Mouse (Mus musculus) erythroblast, embryonic 14.5 days (primary cell): ENCODE results near the gene Sh3gl1. TPM values are rescaled to one million over a fixed set of nuclear protein-coding genes. Genes with fewer than 3 reads are reported as not detected.

Source experiments
- H3K27me3 ChIP-seq: 2 replicates; pipeline ENCODE4 v1.6.1; 2012; ENCODE audit warnings: inconsistent platforms; ENCODE audit not compliant: control insufficient read depth
- H3K36me3 ChIP-seq: 2 replicates; pipeline ENCODE4 v1.6.1; 2012; ENCODE audit warnings: mild to moderate bottlenecking, inconsistent platforms; ENCODE audit not compliant: control insufficient read depth
- H3K4me1 ChIP-seq: 2 replicates; pipeline ENCODE4 v1.6.1; 2012; ENCODE audit warnings: inconsistent platforms; ENCODE audit not compliant: control insufficient read depth
- H3K4me3 ChIP-seq: replicated peaks from 2 replicates; pipeline ENCODE3; 2012; ENCODE audit warnings: moderate library complexity, mild to moderate bottlenecking, inconsistent platforms
- H3K9me3 ChIP-seq: 2 replicates; pipeline ENCODE4 v1.6.1; 2012; ENCODE audit warnings: low read length, inconsistent platforms, mixed read lengths; ENCODE audit not compliant: control insufficient read depth
- GATA1 ChIP-seq: IDR thresholded peaks from 2 replicates; pipeline ENCODE4 v1.6.1; 2012; ENCODE audit warnings: low read length, inconsistent platforms, mixed read lengths
- TAL1 ChIP-seq: IDR thresholded peaks from 3 replicates; pipeline ENCODE4 v1.6.1; 2012; ENCODE audit warnings: low read length, inconsistent platforms, mixed read lengths
- polyA plus RNA-seq: library from polyadenylated mRNA; stranded (reverse); fragments of >175 nt; gene quantifications from 2 replicates; pipeline ENCODE4 v1.2.3, GENCODE M21; 2012

Sh3gl1 gene
- polyA plus RNA-seq, 1 experiment = 5.9 TPM

GRCm38 (mm10) chr17:55977301-55977700 lies 59.1 kb downstream of the Sh3gl1 start:
- H3K36me3 ChIP-seq = no peaks in the 10 kb centered on the region
- no peak for TF ChIP-seq TAL1
- H3K4me1 ChIP-seq = peaks cover 3% of the 10 kb centered on the region; the same call in 1 of the 2 replicates
- no peaks in the 10 kb centered on the region for H3K9me3 ChIP-seq
- peaks cover 10% of the 10 kb centered on the region for H3K27me3 ChIP-seq
- no peak overlapping the region for H3K4me3 ChIP-seq

GRCm38 (mm10) chr17:55976255-55976862 lies 60.1 kb downstream of the Sh3gl1 start:
- H3K36me3 ChIP-seq = no peaks in the 10 kb centered on the region
- H3K4me3 ChIP-seq = no peak overlapping the region
- H3K27me3 ChIP-seq = peaks cover 18% of the 10 kb centered on the region
- peaks cover 3% of the 10 kb centered on the region; the same call in 1 of the 2 replicates for H3K4me1 ChIP-seq
- H3K9me3 ChIP-seq = no peaks in the 10 kb centered on the region
- TF ChIP-seq GATA1 = no peak
- no peak for TF ChIP-seq TAL1

DNA sequence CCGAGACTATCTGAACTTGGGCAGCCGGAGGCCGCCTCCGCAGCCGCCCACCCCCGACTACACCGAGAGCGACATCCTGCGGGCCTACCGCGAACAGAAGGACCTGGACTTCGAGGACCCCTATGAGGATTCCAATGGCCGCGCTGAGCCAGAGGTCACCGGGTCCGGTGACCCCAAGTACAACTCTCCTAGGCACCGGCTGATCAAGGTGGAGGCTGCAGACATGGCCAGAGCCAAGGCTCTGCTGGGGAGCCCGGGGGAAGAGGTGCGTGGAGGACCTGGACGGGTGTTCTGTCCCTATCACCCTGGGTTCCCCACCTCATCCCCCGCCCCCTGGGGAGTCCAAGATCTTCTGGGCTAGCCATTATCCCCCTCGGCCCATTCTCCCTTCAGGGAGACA lies 65.0 kb downstream of the Sh3gl1 start:
- Histone ChIP-seq H3K4me1 (peaks cover 2% of the 10 kb centered on the region; the same call in 1 of the 2 replicates), H3K27me3 (peaks cover 45% of the 10 kb centered on the region), H3K36me3 (peaks cover 20% of the 10 kb centered on the region)

DNA sequence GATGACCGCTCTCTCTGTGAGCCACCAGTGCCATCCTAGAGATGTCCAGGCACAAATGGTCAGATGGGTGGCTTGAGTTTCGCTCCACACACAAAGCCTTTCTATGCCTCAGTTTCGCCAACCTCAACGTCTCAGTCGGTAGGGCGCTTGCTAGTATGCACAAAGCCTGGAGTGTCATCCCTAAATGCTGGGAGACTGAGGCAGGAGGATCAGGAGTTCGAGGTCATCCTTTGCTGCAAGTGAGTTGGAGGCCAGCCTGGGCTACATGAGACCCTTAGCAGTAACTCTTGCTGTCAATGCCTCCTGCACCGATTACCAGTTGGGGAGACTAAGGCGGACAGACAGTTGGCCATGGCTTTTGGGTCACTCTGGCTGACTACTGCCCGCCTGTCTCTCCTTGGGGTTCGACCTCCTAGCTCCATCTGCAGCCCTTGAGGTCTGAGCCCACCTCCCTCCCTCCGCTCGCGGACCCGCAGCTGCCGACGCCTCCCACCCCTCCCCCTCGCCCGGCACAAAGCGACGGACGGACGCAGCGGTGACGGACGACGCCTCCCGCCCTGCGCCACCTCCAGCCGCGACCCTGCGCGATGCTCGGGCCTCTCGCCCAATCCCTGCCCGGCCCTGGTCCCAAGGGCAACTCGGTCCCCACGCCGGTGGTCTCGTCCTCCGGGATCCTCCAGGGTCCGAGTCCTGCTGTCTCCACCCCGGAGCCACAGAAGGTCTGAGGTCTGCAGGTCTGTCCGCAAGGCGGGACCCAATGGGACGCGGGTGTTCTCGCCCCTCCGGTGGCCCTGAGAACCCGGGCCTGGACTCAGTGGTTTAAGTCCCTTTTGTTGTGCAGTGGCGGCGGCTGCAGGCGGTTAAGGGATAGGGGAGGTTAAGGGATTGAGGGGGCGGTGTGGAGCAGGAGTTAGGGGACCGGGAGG lies 66.2 kb downstream of the Sh3gl1 start, which contains the start of gene Shd:
Gene Shd (plus strand): TSS at position 502 of the 926 bp plus-strand sequence.
- Histone ChIP-seq H3K27me3 (peaks cover 45% of the 10 kb centered on the region), H3K4me1 (no peaks in the 10 kb centered on the region), H3K9me3 (no peaks in the 10 kb centered on the region; the same call in 1 of the 2 replicates), H3K36me3 (peaks cover 29% of the 10 kb centered on the region), H3K4me3 (no peak within 1 kb of the TSS)
- TF ChIP-seq TAL1 (no peak), GATA1 (no peak)

More for the DNA sequence above, 65.0 kb downstream of the Sh3gl1 start:
- no peak for TF ChIP-seq GATA1
- no peak for TF ChIP-seq TAL1
- Histone ChIP-seq H3K4me3 (no peak overlapping the region), H3K9me3 (no peaks in the 10 kb centered on the region; the same call in 1 of the 2 replicates)

GRCm38 (mm10) chr17:55969560-55969959 lies 66.9 kb downstream of the Sh3gl1 start:
- H3K27me3 ChIP-seq = peaks cover 45% of the 10 kb centered on the region
- no peaks in the 10 kb centered on the region for H3K4me1 ChIP-seq
- no peak for TF ChIP-seq TAL1
- TF ChIP-seq GATA1 = no peak

DNA sequence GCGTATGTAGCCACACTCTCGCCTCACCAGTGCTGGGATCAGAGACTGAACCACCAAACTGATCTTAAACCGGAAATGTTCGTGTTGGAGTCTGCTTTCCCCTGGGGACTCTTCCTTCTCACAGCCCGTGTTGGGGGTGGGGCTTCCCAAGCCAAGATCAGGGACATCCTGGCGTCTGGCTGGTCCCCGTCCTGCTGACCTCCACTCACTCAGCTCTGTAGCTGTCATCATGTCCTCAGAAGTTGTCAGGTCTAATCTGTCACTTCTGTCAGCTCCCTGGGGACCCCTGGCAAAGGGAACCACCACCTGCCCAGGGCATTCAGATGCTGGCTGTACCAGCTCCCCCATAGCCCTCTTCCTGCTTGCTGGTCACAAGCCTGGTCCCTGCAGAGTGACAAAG lies 68.2 kb downstream of the Sh3gl1 start:
- Histone ChIP-seq H3K27me3 (peaks cover 41% of the 10 kb centered on the region), H3K36me3 (peaks cover 49% of the 10 kb centered on the region), H3K4me3 (no peak overlapping the region), H3K4me1 (no peaks in the 10 kb centered on the region), H3K9me3 (no peaks in the 10 kb centered on the region; the same call in 1 of the 2 replicates)
- TF ChIP-seq TAL1 (no peak), GATA1 (no peak)

More at GRCm38 (mm10) chr17:55969560-55969959, 66.9 kb downstream of the Sh3gl1 start:
- no peaks in the 10 kb centered on the region; the same call in 1 of the 2 replicates for H3K9me3 ChIP-seq
- H3K4me3 ChIP-seq = no peak overlapping the region
- H3K36me3 ChIP-seq = peaks cover 36% of the 10 kb centered on the region

DNA sequence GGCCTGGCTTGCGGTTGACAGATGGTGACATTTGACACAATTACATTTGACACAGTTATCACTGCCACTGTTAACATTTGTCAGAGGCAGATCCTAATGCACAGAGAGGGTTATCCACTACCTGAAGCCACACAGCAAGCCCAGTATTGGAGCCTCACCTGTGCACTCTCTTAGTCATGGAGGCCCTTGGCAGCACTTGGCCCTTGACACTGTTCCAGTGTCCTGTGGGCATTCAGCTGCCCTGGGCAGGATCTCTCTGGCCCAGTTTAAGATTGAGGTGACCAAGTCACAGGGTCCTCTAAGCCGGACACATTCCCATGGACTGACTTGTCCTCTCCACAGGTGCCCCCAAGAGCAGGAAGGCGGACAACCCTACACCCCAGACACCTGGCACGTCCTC lies 69.2 kb downstream of the Sh3gl1 start:
- no peaks in the 10 kb centered on the region for H3K4me1 ChIP-seq
- TF ChIP-seq TAL1 (no peak), GATA1 (no peak)
- peaks cover 56% of the 10 kb centered on the region for H3K36me3 ChIP-seq
- H3K27me3 ChIP-seq = peaks cover 34% of the 10 kb centered on the region
- no peak overlapping the region for H3K4me3 ChIP-seq
- H3K9me3 ChIP-seq = no peaks in the 10 kb centered on the region; the same call in 1 of the 2 replicates

Other genes starting within 250 kb of the Sh3gl1 start
- gene Zfp119a, start 157.7 kb downstream of the Sh3gl1 start, polyA plus RNA-seq = not detected in 2 replicates
- 0.06 and 0.10 TPM in 2 replicates for gene Zfp959, start 144.5 kb downstream of the Sh3gl1 start, polyA plus RNA-seq
- gene Zfp119b, start 87.1 kb downstream of the Sh3gl1 start, polyA plus RNA-seq = not detected in 2 replicates
- gene Ebi3, start 84.0 kb downstream of the Sh3gl1 start, polyA plus RNA-seq = 0.34 and 0.37 TPM in 2 replicates
- 1.6 and 1.7 TPM in 2 replicates for gene Yju2, start 77.5 kb downstream of the Sh3gl1 start, polyA plus RNA-seq
- not detected in 2 replicates for gene Shd, start 66.2 kb downstream of the Sh3gl1 start, polyA plus RNA-seq
- not detected in 2 replicates for gene Fsd1, start 50.1 kb downstream of the Sh3gl1 start, polyA plus RNA-seq
- gene Stap2, start 31.1 kb downstream of the Sh3gl1 start, polyA plus RNA-seq = 0.04 TPM in 1 of 2 replicates, not detected in the other
- 0.76 and 1.1 TPM in 2 replicates for gene Mpnd, start 30.9 kb downstream of the Sh3gl1 start, polyA plus RNA-seq
- 10.0 and 11.6 TPM in 2 replicates for gene Chaf1a, start 3.8 kb upstream of the Sh3gl1 start, polyA plus RNA-seq
- 3.4 and 4.0 TPM in 2 replicates for gene Ubxn6, start 38.4 kb upstream of the Sh3gl1 start, polyA plus RNA-seq
- gene Hdgfl2, start 43.0 kb upstream of the Sh3gl1 start, polyA plus RNA-seq = 35.9 and 38.5 TPM in 2 replicates
- not detected in 2 replicates for gene Plin4, start 73.2 kb upstream of the Sh3gl1 start, polyA plus RNA-seq
- not detected in 2 replicates for gene Plin5, start 81.0 kb upstream of the Sh3gl1 start, polyA plus RNA-seq
- 0.03 TPM in 1 of 2 replicates, not detected in the other for gene Lrg1, start 85.4 kb upstream of the Sh3gl1 start, polyA plus RNA-seq
- 0.05 and 0.06 TPM in 2 replicates for gene Sema6b, start 103.7 kb upstream of the Sh3gl1 start, polyA plus RNA-seq
- gene Tnfaip8l1, start 125.8 kb upstream of the Sh3gl1 start, polyA plus RNA-seq = 0.07 and 0.10 TPM in 2 replicates
- gene Mydgf, start 147.3 kb upstream of the Sh3gl1 start, polyA plus RNA-seq = 1.7 and 1.8 TPM in 2 replicates
- 5.6 and 6.1 TPM in 2 replicates for gene Dpp9, start 182.3 kb upstream of the Sh3gl1 start, polyA plus RNA-seq
- 0.64 and 0.80 TPM in 2 replicates for gene Fem1a, start 220.2 kb upstream of the Sh3gl1 start, polyA plus RNA-seq
- 0.90 and 0.96 TPM in 2 replicates for gene Ticam1, start 240.2 kb upstream of the Sh3gl1 start, polyA plus RNA-seq